Mouse (Mus musculus) testis, postnatal 14 days (tissue): ENCODE data around the gene Mak.
A peak's percentile ranks its signal among the peaks of the same experiment; 100 is the strongest.

Source experiments
- DNase-seq: peaks from one replicate; pipeline ENCODE4 v3.0.0; 2021; ENCODE audit warnings: low spot score

Gene Mak

GRCm38 (mm10) chr13:41071617-41072016 lies 7.9 kb downstream of the Mak start:
- DNase-seq: no peak

GRCm38 (mm10) chr13:41067618-41068017 lies 11.9 kb downstream of the Mak start:
- DNase-seq: no peak

- no peak for DNase-seq
These were observed 27.5 kb downstream of the Mak start for GRCm38 (mm10) chr13:41051965-41052364.

GRCm38 (mm10) chr13:41047280-41047679 lies 32.2 kb downstream of the Mak start:
- DNase-seq: no peak

- DNase-seq: no peak
These were observed 33.6 kb downstream of the Mak start for GRCm38 (mm10) chr13:41045901-41046300.

- no peak for DNase-seq
These were observed 37.0 kb downstream of the Mak start for GRCm38 (mm10) chr13:41042511-41042910.

- no peak for DNase-seq
These were observed 49.4 kb downstream of the Mak start for GRCm38 (mm10) chr13:41030098-41030497.

GRCm38 (mm10) chr13:41022099-41022498 lies 57.4 kb downstream of the Mak start:
- DNase-seq: no peak

- DNase-seq: no peak
These were observed 57.9 kb downstream of the Mak start for GRCm38 (mm10) chr13:41021607-41022006.

- DNase-seq: no peak
These were observed 59.0 kb downstream of the Mak start for GRCm38 (mm10) chr13:41020494-41020893.

GRCm38 (mm10) chr13:41018756-41019591 lies 60.5 kb downstream of the Mak start:
- DNase-seq: no peak

GRCm38 (mm10) chr13:41018236-41018635 lies 61.3 kb downstream of the Mak start:
- no peak for DNase-seq

GRCm38 (mm10) chr13:41017832-41018231 lies 61.7 kb downstream of the Mak start:
- DNase-seq: no peak

GRCm38 (mm10) chr13:41016797-41017405 lies 62.6 kb downstream of the Mak start:
- DNase-seq: no peak

- DNase-seq: peak; percentile 94
These were observed 63.5 kb downstream of the Mak start, which contains the start of gene Tmem14c for GRCm38 (mm10) chr13:41015829-41016634. Gene Tmem14c (plus strand): TSS chr13:41016292.

GRCm38 (mm10) chr13:41008946-41009345 lies 70.6 kb downstream of the Mak start:
- DNase-seq: no peak

- DNase-seq: no peak
These were observed 71.2 kb downstream of the Mak start for GRCm38 (mm10) chr13:41008271-41008670.

- DNase-seq: no peak
These were observed 73.3 kb downstream of the Mak start for GRCm38 (mm10) chr13:41006244-41006643.

- no peak for DNase-seq
These were observed 77.5 kb downstream of the Mak start for GRCm38 (mm10) chr13:41002001-41002400.

- DNase-seq: peak; percentile 93
These were observed 78.4 kb downstream of the Mak start, which contains the start of gene Pak1ip1 for GRCm38 (mm10) chr13:41000926-41001639. Gene Pak1ip1 (plus strand): TSS chr13:41001023.

GRCm38 (mm10) chr13:41000140-41000925 lies 79.2 kb downstream of the Mak start:
- DNase-seq: peak; percentile 39
